Mouse (Mus musculus) midbrain, embryonic 15.5 days (tissue): Measurements from ENCODE around the gene Enox1. TPM values are rescaled to one million over a fixed set of nuclear protein-coding genes. Genes with fewer than 3 reads are reported as not detected.

ENCODE experiments used
- ATAC-seq: fragments of 200-750 bp; cut with Nextera tagmentation; replicated peaks from 2 replicates; pipeline ENCODE4 v1.8.0; 2017; ENCODE audit warnings: moderate TSS enrichment
- H3K27ac ChIP-seq: fragments of 300-500 bp; sonication (generic); 2 replicates; pipeline ENCODE4 v1.5.1; 2015; ENCODE audit warnings: mild to moderate bottlenecking, inconsistent platforms
- H3K27me3 ChIP-seq: fragments of 300-500 bp; sonication (generic); replicated peaks from 2 replicates; pipeline ENCODE4 v1.6.1; 2015; ENCODE audit warnings: inconsistent platforms
- H3K36me3 ChIP-seq: fragments of 300-500 bp; sonication (generic); replicated peaks from 2 replicates; pipeline ENCODE4 v1.6.1; 2015; ENCODE audit warnings: inconsistent platforms
- H3K4me1 ChIP-seq: fragments of 300-500 bp; sonication (generic); 2 replicates; pipeline ENCODE4 v1.6.1; 2015; ENCODE audit warnings: inconsistent platforms
- H3K4me2 ChIP-seq: fragments of 300-500 bp; sonication (generic); 2 replicates; pipeline ENCODE4 v1.6.1; 2015; ENCODE audit warnings: inconsistent platforms, mild to moderate bottlenecking, moderate library complexity
- H3K4me3 ChIP-seq: fragments of 300-500 bp; sonication (generic); 2 replicates; pipeline ENCODE4 v1.5.1; 2015; ENCODE audit warnings: mild to moderate bottlenecking, inconsistent platforms
- H3K9ac ChIP-seq: fragments of 300-500 bp; sonication (generic); 2 replicates; pipeline ENCODE4 v1.6.1; 2015; ENCODE audit warnings: mild to moderate bottlenecking, inconsistent platforms
- H3K9me3 ChIP-seq: fragments of 300-500 bp; sonication (generic); 2 replicates; pipeline ENCODE4 v1.6.1; 2016; ENCODE audit warnings: inconsistent platforms
- WGBS: fragments of 180-500 bp; shearing (Covaris S2); methylation state at CpG from one replicate; pipeline ENCODE4 v1.1.7; 2015; ENCODE audit warnings: mixed read lengths; 5-methylcytosine and 5-hydroxymethylcytosine counted together
- polyA plus RNA-seq: library from polyadenylated mRNA; unstranded; fragments of >200 nt; fragmentation: Nextera tagmentation; extraction: Ambion mirVana; gene quantifications from 2 replicates; pipeline ENCODE4 v1.2.1, GENCODE M21; 2015

Enox1 gene
- polyA plus RNA-seq, 1 experiment from 2014 or later = 47.6 TPM

DNA sequence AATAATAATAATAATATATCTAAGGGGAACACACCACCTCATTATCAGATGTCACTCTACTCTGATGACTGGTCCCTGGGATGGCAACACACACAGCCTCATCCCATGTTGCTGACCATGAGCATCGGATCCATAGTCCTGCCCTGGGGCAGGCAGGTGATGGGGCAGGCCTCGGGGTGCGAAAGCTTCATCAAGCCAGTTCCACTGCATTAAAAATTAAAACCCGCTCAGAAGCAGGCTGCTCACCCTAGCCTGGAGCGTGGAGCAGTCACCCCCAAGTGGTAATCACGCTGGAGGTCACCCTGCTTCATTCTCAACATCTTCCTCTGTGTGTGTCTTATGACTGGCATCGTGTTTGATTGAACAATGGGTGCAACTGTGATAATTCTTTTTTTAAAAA lies 321.6 kb downstream of the Enox1 start:
- Histone ChIP-seq H3K27me3 (no peaks in the 10 kb centered on the region), H3K27ac (0 out of 2 replicates have a peak overlapping the region, but pooled peaks have one; percentile 25), H3K4me1 (peaks cover 3% of the 10 kb centered on the region; the same call in 1 of the 2 replicates), H3K36me3 (no peaks in the 10 kb centered on the region), H3K9me3 (no peaks in the 10 kb centered on the region), H3K4me2 (no peak overlapping the region), H3K9ac (no peak overlapping the region), H3K4me3 (no peak overlapping the region)
- ATAC-seq = peak; percentile 70; the same call in 1 of the 2 replicates
- 50% methylated on average over 7 of the region's 7 CpGs for WGBS

DNA sequence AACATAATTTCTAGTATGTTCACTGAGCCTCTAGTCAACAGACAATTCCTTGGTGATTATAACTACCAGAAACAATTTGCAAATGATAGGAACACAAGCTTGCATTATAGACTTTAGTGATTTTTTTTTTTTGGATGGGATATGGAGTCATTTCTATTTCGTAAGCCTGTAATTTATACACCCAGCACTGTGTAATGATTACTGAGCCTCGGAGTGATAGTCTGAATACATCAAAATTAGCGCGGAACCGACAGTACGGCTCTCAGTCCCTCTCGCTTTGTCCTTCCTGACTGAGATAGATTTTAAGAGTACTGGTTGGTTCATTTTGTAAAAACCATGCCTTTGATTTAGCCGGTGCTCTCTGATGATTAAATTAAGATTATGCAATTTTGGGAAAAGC lies 322.1 kb downstream of the Enox1 start:
- H3K27ac ChIP-seq = no peak overlapping the region
- no peak for ATAC-seq
- H3K4me2 ChIP-seq = no peak overlapping the region
- no peaks in the 10 kb centered on the region for H3K9me3 ChIP-seq
- no peaks in the 10 kb centered on the region for H3K36me3 ChIP-seq
- no peak overlapping the region for H3K4me3 ChIP-seq
- peaks cover 3% of the 10 kb centered on the region; the same call in 1 of the 2 replicates for H3K4me1 ChIP-seq
- WGBS = 66% methylated on average over 8 of the region's 8 CpGs
- H3K9ac ChIP-seq = no peak overlapping the region
- no peaks in the 10 kb centered on the region for H3K27me3 ChIP-seq

DNA sequence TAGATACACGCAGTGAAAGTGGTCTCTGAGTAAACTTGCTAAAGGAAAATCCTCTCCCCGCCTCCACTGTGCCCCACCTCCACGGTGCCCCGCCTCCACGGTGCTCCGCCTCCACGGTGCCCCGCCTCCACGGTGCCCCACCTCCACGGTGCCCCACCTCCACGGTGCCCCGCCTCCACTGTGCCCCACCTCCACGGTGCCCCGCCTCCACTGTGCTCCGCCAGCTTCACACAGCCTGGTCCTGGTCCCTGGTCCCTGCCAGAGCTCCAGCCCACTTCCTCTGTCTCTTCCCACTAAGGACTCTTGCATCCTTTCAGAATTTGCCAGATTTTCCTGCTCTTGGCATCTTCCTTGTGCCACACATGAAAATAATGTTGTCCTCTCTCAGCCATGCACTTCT lies 326.5 kb downstream of the Enox1 start:
- peaks cover 6% of the 10 kb centered on the region; the same call in 1 of the 2 replicates for H3K4me1 ChIP-seq
- 48% methylated on average over 15 of the region's 15 CpGs for WGBS
- H3K36me3 ChIP-seq = no peaks in the 10 kb centered on the region
- no peaks in the 10 kb centered on the region for H3K9me3 ChIP-seq
- H3K27me3 ChIP-seq = no peaks in the 10 kb centered on the region
- H3K9ac ChIP-seq = no peak overlapping the region
- no peak overlapping the region for H3K4me3 ChIP-seq
- no peak overlapping the region for H3K4me2 ChIP-seq
- no peak for ATAC-seq
- H3K27ac ChIP-seq = no peak overlapping the region

DNA sequence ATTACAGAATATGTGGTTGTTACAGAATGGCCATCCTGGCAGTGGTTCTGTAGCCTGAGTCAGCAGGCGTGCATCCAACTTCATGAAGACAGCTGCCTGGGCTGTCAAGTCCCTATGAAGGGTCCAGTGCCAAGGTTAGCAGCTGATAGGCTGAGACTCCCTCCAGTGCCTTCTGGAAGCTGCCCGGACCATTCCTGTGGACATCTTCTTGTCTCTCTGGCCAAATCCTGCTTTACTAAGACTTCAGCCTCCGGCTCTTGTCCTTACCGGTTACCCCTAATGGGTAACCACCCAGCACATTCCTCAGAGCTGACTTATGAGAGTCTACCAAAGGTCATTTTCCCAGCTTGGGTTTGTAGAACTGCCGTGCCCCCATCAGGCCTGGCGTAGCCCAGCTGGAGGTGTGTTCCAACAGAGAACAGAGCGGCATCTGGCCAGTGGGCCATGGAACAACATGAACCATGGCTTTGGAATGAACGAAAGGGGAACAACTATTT lies 328.4 kb downstream of the Enox1 start:
- Histone ChIP-seq H3K27ac (no peak overlapping the region; the same call in 1 of the 2 replicates), H3K4me2 (no peak overlapping the region), H3K4me3 (no peak overlapping the region), H3K9ac (no peak overlapping the region), H3K36me3 (no peaks in the 10 kb centered on the region), H3K27me3 (no peaks in the 10 kb centered on the region), H3K4me1 (0 out of 2 replicates have a peak, but pooled peaks cover 3% of the 10 kb centered on the region), H3K9me3 (no peaks in the 10 kb centered on the region)
- 83% methylated on average over 8 of the region's 8 CpGs for WGBS
- ATAC-seq = no peak

DNA sequence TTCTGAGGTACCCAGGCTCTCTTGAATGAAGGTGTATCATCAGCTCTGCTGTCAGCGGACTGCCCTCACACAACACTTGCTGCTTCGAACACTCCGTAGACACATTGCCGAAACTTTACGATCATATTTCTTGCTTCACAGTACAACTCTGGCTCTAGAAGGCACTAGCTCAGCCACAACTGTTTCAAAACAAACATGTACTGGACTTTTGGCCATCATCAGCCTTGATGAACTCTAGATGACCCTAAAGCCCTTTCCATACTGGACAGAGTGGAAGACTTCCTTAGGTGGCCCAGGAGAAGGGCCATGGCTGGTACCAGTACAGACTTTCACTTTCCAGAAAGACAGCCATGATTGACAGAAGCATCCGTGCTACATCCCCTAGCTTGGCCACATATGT lies 334.1 kb downstream of the Enox1 start:
- no peak overlapping the region for H3K4me2 ChIP-seq
- WGBS = 97% methylated on average over 6 of the region's 6 CpGs
- no peaks in the 10 kb centered on the region for H3K36me3 ChIP-seq
- no peak for ATAC-seq
- H3K4me1 ChIP-seq = 0 out of 2 replicates have a peak, but pooled peaks cover 3% of the 10 kb centered on the region
- H3K27me3 ChIP-seq = no peaks in the 10 kb centered on the region
- H3K4me3 ChIP-seq = no peak overlapping the region
- no peaks in the 10 kb centered on the region for H3K9me3 ChIP-seq
- H3K27ac ChIP-seq = no peak overlapping the region
- H3K9ac ChIP-seq = no peak overlapping the region

DNA sequence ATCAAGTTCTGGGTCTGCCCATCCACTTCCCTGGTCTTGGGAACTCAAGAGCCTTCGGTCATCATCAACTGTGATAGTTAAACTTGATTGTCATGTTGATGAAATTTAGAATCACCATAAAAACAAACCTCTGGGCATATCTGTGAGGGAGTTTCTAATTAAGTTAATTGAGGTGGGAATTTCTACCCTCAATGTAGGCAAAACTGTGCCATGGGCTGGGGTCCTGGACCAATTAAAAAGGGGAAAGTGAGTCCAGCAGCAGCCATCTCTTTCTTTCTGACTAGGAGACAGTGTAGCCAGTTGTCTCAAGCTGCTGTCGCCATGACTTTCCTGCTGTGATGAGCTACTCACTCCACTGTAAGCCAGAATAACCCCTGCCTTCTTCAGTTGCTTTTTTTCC lies 335.2 kb downstream of the Enox1 start:
- no peak for ATAC-seq
- Histone ChIP-seq H3K4me3 (no peak overlapping the region), H3K4me2 (no peak overlapping the region), H3K27me3 (no peaks in the 10 kb centered on the region), H3K36me3 (no peaks in the 10 kb centered on the region), H3K9ac (no peak overlapping the region), H3K27ac (no peak overlapping the region), H3K9me3 (no peaks in the 10 kb centered on the region), H3K4me1 (0 out of 2 replicates have a peak, but pooled peaks cover 3% of the 10 kb centered on the region)
- WGBS = 84% methylated on average over 2 of the region's 2 CpGs

DNA sequence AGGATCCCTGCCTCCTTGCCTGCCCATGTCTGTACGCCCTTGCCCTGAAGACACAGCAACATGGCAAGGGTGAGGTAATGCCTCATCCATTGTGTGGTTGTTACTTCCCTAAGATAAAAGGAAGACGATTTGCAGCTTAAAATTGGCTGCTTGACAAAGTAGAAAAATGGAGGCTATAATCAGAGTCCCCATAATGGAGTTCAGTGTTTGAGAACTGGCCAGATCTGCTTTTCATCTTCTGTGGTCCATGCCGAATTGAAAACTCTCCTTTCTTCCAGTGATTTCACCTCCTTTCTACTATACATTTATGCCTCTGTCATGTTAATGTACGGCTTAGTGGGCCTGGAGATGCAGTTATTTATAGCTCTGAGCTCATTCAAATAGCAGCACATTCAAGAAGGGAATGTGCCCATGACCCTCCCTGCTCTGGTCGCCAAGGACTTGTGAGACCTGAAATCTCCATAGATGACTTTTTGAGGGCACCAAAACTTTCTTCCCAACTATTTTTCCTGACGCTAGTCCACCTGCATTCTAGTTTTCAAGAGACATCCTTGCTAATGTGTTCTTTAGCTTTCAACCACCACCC lies 343.5 kb downstream of the Enox1 start:
- 47% methylated on average over 6 of the region's 6 CpGs for WGBS

DNA sequence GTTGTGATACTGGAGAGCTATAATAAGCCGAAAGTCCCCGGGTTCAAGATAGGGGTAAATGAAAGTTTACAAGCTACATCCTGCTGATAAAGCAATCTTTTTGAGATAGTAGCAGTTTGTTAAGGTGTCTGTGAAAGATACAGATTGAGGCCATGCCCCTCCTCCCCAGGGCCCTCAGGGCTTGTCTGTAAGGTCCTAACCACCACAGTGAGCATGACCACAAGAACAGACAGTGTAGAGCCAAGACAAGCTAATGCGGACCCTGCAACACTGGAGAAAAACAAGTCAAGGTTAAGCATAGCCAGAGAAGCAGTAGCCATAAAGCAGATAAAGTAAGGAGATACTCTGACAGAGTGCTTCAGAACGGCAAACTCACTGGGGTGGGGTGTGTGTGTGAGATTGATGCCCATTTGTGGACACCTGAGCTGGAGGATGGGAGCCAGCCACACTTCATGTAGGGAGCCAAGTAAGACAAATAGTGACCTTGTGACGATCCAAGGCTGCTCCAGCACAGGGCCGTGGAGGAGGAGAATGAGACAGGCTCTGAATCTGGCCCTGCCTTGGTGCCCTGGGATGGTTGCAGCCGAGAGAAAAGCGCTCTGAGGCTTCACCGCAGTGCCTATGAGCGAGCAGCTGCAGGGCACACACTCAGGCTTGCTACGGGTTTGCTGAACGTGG lies 348.0 kb downstream of the Enox1 start:
- H3K36me3 ChIP-seq = no peaks in the 10 kb centered on the region
- ATAC-seq = no peak
- H3K9me3 ChIP-seq = no peaks in the 10 kb centered on the region
- H3K4me1 ChIP-seq = peaks cover 4% of the 10 kb centered on the region; the same call in 1 of the 2 replicates
- 81% methylated on average over 12 of the region's 12 CpGs for WGBS
- H3K27ac ChIP-seq = no peak overlapping the region
- no peak overlapping the region for H3K4me3 ChIP-seq
- no peaks in the 10 kb centered on the region for H3K27me3 ChIP-seq
- no peak overlapping the region for H3K4me2 ChIP-seq
- no peak overlapping the region for H3K9ac ChIP-seq

More for the DNA sequence above, 343.5 kb downstream of the Enox1 start:
- 0 out of 2 replicates have a peak, but pooled peaks have one; percentile 39 for ATAC-seq
- Histone ChIP-seq H3K9ac (no peak overlapping the region), H3K9me3 (no peaks in the 10 kb centered on the region), H3K4me2 (no peak overlapping the region), H3K4me1 (peaks cover 4% of the 10 kb centered on the region; the same call in 1 of the 2 replicates), H3K27me3 (no peaks in the 10 kb centered on the region), H3K4me3 (no peak overlapping the region), H3K36me3 (no peaks in the 10 kb centered on the region), H3K27ac (no peak overlapping the region)

DNA sequence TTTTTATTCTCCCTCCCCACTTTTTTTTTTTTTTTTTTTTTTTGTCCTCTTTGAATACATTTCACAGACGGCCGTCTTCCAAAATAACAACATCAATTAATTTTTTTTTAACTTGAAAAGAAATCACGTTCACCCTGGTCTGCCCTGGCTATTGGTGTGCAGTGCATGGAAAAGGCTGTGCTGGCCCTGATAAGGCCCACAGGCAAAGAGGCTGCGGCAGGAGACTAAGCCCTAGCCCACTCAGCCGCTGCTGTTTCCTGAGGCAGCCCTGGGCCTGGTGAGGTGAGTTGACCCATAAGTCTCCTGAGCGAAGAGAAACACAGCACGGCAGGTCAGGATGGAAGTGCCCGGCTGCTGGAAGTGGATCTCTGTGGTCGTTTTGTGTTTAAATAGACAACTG lies 349.8 kb downstream of the Enox1 start:
- Histone ChIP-seq H3K27ac (no peak overlapping the region), H3K4me1 (peaks cover 4% of the 10 kb centered on the region; the same call in 1 of the 2 replicates), H3K27me3 (no peaks in the 10 kb centered on the region), H3K9ac (no peak overlapping the region), H3K4me3 (no peak overlapping the region), H3K36me3 (no peaks in the 10 kb centered on the region), H3K9me3 (no peaks in the 10 kb centered on the region), H3K4me2 (no peak overlapping the region)
- WGBS = 54% methylated on average over 9 of the region's 9 CpGs
- no peak for ATAC-seq

DNA sequence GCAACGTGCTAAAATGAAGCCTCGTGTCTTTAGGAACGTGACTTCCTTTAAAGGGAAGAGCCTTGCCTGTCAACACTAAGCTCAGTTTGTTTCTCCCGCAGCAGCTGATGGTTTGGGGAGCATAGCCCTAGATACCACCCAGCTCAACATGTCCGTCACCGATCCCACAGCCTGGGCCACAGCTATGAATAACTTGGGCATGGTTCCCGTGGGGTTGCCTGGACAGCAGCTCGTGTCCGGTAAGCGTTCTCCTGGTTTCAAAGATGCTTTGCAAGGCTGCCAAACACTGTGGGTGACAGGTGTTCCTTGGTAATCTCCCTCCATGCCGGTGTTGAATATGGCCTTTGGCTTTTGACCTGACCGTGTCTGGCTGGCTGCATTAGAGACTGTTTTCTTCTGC lies 351.5 kb downstream of the Enox1 start:
- H3K4me2 ChIP-seq = no peak overlapping the region
- WGBS = 78% methylated on average over 12 of the region's 12 CpGs
- H3K27me3 ChIP-seq = no peaks in the 10 kb centered on the region
- no peaks in the 10 kb centered on the region for H3K36me3 ChIP-seq
- no peak overlapping the region for H3K4me3 ChIP-seq
- no peaks in the 10 kb centered on the region for H3K9me3 ChIP-seq
- no peak overlapping the region for H3K27ac ChIP-seq
- no peak overlapping the region for H3K9ac ChIP-seq
- H3K4me1 ChIP-seq = peaks cover 4% of the 10 kb centered on the region; the same call in 1 of the 2 replicates
- no peak for ATAC-seq

DNA sequence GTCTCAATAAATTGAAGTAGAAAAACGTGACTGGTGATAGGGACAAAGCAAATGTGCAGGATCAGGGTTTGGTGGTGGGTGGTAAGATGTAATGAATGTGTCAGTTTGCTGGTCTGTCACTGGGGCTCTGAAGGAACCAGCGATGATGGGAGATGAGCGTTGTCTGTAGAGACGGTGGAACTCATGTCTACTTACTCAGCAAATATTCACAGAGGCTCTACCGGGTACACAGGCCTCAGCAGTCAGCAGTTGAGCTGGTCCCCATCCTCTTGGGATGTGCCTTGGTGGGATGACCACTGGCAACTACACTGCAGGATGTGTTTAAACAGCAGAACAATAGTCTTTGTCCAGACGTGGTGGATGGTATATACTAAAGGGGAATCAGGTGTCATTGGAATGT lies 352.5 kb downstream of the Enox1 start:
- no peak overlapping the region for H3K9ac ChIP-seq
- no peak overlapping the region for H3K4me3 ChIP-seq
- ATAC-seq = no peak
- WGBS = 84% methylated on average over 6 of the region's 6 CpGs
- peaks cover 4% of the 10 kb centered on the region; the same call in 1 of the 2 replicates for H3K4me1 ChIP-seq
- H3K27ac ChIP-seq = no peak overlapping the region
- H3K9me3 ChIP-seq = no peaks in the 10 kb centered on the region
- no peaks in the 10 kb centered on the region for H3K27me3 ChIP-seq
- H3K36me3 ChIP-seq = no peaks in the 10 kb centered on the region
- no peak overlapping the region for H3K4me2 ChIP-seq

DNA sequence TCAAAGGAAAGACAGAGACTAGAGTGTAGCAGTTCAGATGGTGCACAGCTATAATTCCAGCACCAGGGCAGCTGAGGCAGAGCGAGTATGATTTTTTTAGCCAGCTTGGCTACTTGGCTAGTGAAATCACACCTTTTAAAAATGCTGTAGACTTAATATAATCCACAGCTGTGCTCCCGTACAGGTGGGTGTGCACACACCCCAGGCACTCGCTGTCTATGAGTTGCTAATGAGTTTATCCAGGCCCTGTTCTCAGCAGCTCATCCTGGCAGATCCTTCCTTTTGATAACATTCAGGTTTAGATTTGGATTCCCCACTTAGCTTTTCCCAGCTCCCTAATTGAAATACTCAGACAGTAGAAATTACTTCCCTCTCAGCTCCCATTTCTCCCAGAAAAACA lies 353.4 kb downstream of the Enox1 start:
- no peak overlapping the region for H3K9ac ChIP-seq
- H3K9me3 ChIP-seq = no peaks in the 10 kb centered on the region
- no peak overlapping the region for H3K4me3 ChIP-seq
- no peak overlapping the region for H3K27ac ChIP-seq
- no peak overlapping the region for H3K4me2 ChIP-seq
- ATAC-seq = no peak
- peaks cover under 1% of the 10 kb centered on the region; the same call in 1 of the 2 replicates for H3K4me1 ChIP-seq
- H3K27me3 ChIP-seq = no peaks in the 10 kb centered on the region
- 63% methylated on average over 3 of the region's 3 CpGs for WGBS
- no peaks in the 10 kb centered on the region for H3K36me3 ChIP-seq
